Mouse (Mus musculus): Measurements from ENCODE around the gene Tmem200a.

Gene Tmem200a

GRCm38 (mm10) chr10:26078521-26079142 is at the start of gene Tmem200a:
Gene Tmem200a (minus strand): TSS chr10:26079052.
- peak; percentile 71 to 78 for DNase-seq (ENCODE audit: low spot score in 2 of 2)

DNA sequence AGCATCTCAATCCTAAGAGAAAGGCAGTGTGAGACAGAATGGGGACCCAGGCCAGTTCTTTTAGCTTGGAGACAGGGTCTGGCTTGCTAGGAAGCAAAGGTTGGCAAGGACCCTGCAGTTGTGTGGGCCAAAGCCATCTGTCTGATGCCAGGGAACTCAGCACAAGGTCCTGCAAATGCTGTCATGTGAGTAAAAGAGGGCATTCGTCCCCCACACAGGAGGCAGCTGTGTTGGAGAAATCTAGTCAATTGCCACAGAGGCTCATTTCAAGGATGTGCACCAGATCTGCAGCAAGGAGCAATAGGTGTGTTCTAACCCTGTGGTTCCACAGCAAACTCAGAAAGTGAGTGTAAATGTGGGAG is 41.0 kb upstream of the Tmem200a start:
- no peak for DNase-seq (ENCODE audit: low spot score in 2 of 2)

DNA sequence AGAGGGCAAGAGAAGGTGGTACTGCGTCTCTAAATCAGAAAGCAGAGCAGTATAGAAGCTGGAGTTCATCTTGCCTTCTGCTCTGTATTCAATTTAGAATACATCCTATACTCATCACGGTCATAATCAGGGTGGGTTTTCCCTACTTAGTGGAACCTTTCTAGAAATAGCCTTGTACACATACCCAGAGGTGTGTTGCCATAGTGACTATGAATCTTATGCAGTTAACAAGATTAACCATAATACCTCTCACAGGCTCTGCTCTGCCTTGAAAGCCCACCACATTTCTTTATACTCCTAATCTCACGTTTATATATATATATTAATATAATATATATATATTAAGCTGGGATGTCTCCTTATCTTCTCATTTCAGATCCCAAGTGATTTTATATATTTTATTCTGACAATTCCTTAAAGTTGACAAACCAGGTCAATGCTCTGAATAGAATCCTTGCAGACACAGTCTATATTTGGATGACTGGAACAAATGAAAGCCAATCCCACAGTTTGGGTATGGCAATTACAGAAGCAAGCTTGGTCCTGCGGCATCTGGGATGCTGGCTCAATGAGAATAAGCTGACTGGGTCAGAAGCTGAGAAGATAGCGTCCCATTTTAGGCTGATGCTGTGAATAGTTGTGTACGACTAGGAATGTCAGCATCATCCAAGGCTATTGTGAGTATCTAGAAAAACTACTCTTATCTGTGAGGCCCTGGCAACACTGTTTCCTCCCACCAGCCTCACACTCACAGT is 40.4 kb upstream of the Tmem200a start:
- peak in 1 of 2 experiments; percentile 39 for DNase-seq (ENCODE audit: low spot score in 2 of 2)

- peak in 1 of 2 experiments; percentile 7 for DNase-seq (ENCODE audit: low spot score in 2 of 2)
These were observed 35.6 kb upstream of the Tmem200a start for GRCm38 (mm10) chr10:26114409-26114808.

- DNase-seq (ENCODE audit: low spot score in 2 of 2) = no peak
These were observed 24.6 kb upstream of the Tmem200a start for GRCm38 (mm10) chr10:26103330-26103982.

- no peak for DNase-seq (ENCODE audit: low spot score in 2 of 2)
These were observed 3.2 kb upstream of the Tmem200a start for GRCm38 (mm10) chr10:26082081-26082480.

DNA sequence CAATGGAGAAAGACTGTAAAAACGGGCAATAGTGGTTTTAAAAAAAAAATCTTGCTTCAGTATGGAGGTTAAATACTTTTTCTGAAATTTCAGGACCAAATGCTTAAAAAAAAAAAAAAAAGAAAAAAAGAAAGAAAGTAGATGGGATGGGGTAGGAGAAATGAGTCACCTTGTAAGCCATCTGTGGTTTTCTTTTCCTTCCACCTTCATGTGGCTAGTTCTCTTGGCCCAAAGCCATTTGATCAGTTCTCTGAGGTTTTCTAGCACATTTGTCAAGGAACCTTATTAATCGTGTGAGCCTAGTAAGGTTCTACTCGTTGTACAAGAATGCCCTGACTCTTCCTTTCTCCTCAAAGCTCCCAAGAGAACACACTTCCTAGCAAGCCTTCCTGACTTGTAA is 826 bp upstream of the Tmem200a start:
- DNase-seq (ENCODE audit: low spot score in 2 of 2) = no peak

DNA sequence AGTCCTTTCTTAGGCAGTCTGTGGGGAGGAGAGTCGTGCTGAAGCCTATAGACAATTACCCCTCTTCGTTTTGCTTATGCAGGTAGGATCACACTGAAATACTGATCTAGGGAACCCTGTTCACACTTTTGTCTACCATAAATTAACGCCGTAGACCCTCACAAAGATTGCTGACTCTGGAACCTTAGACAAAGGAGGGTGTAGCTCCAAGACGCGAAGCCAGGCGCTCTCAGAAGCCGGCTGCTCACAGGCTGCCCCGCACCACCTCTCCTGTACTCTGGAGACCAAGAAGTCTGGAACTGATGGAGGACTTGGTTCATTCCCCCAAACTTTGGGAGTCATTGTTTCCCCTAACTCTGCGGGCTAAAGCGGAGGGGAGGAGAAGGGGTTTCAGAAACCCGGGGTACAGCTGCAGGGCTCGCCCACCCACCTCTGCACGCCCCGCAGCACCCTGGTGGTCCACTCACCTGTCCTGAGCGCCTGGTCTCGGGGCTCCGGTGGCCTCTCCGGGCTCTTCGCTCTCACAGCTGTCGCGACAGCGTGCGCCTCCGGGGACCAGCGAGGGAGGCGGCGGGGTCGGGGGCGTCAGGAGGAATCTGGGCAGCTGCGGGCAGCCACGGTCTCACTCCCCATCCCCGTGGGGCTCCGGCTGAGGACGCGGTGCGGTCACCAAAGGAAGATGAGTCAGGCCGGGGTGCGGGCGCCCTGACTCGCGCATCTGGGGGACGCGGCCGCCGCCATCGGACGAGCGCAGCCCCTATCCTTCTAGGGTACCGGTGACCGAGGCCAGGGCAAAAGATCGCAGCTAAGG is 976 bp downstream of the Tmem200a start, which contains the start of gene Gm9767:
Gene Gm9767 (plus strand): TSS at position 585 of the 811 bp plus-strand sequence.
- peak; percentile 34 to 55 for DNase-seq (ENCODE audit: low spot score in 2 of 2)

- peak in 1 of 2 experiments; percentile 23 for DNase-seq (ENCODE audit: low spot score in 2 of 2)
These were observed 1.9 kb downstream of the Tmem200a start for GRCm38 (mm10) chr10:26076949-26077348.

GRCm38 (mm10) chr10:26071986-26072385 is 6.9 kb downstream of the Tmem200a start:
- no peak for DNase-seq (ENCODE audit: low spot score in 2 of 2)

GRCm38 (mm10) chr10:26063071-26063470 is 15.8 kb downstream of the Tmem200a start:
- DNase-seq (ENCODE audit: low spot score in 2 of 2) = no peak

GRCm38 (mm10) chr10:26059662-26060307 is 19.1 kb downstream of the Tmem200a start:
- peak; percentile 24 to 67 for DNase-seq (ENCODE audit: low spot score in 2 of 2)

DNA sequence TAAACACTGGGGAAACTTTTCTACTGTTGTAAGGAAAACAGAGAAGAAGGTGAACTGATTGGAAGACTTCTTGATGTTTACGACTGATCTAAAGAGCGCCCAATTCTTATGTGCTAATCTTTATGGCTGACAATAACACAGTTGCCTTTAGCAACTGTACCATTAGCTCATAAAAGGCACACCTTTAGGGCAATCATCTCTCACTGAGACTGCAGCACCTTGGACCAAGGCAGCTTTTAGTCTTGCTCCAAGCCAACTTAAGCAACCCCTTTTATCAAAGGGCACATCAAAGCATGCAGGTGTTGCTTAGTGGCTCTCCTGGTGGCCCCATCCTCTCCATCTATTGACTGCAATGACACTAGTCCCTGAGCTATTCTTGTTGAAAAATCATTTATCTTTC is 27.7 kb downstream of the Tmem200a start:
- no peak for DNase-seq (ENCODE audit: low spot score in 2 of 2)

DNA sequence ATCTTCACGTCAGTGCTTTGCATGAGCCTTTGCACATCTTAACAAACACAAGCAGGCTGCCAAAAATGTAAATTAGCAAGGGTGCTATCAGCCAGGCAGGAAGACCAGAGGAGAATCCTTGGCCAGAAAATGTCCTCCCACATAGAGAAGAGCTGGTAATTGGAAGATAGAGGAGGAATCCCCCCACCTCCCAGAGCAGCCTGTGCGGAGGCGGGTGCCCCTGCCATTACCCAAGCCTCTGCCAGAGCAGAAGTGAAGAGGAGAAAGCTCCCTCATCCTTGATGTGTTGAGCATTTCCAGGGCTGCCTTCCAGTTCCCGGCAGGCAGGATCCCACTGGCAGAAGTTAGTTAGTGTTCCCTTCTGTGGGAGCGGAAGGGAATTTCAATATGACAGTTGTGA is 43.9 kb downstream of the Tmem200a start:
- peak; percentile 88 for DNase-seq (ENCODE audit: low spot score in 2 of 2)

DNA sequence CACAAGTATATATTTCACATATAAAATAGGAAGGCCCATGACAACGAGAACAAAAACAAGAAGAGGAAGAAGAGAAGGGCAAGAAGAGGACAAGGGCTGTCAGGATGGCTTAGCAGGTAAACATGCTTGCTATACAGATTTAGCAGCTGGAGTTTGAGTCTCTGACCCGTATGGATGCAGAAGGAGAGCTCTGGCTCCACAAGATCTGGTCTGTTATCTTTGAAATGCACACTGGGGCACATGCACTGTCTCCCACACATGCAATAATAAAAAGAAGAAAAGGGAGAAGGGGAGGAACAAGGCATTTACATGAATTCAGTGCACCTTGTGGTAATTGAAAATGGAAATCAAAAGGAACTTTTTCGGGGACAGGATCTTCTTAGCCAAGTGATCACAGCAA is 60.1 kb downstream of the Tmem200a start:
- DNase-seq (ENCODE audit: low spot score in 2 of 2) = no peak

DNA sequence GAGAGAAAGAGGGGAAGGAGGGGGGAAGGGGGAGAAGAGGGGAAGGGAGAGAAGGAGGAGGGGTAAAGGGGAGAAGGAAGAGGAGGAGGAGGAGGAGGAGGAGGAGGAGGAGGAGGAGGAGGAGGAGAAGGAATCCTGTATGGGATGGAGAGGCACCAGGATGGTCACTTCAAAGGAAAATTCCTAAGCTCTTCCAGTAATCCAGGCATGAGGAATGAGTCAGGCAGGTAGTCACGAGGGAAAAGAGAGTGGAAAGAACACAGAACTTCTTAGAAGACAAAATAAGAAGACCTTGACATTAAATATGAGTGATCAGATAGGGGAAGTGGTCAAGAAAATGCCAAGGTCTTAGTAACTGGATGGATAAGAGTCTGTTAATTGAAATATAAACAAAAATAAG is 64.6 kb downstream of the Tmem200a start:
- DNase-seq (ENCODE audit: low spot score in 2 of 2) = no peak

- DNase-seq (ENCODE audit: low spot score in 2 of 2) = peak; percentile 27 to 55
These were observed 69.9 kb downstream of the Tmem200a start for GRCm38 (mm10) chr10:26008948-26009347.

GRCm38 (mm10) chr10:26005471-26005870 is 73.4 kb downstream of the Tmem200a start:
- DNase-seq (ENCODE audit: low spot score in 2 of 2) = no peak

DNA sequence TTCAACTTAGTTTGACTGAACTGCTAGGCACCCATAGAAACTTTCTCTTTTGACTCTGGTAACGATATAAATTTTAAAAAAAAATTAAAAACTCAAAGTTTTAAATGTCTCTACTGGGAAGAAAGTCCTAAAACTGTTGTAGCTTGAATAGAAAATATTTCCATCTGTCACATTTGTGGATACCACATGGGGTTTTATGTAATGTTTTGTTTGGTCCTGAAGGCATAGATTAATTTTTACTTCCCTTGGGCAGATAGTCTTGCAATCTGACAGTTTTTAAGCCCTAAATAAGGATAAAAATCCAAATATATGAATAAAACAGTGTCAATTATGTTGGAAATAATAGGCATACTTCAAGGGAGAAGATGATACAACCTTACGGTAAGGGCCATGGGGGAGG is 78.0 kb downstream of the Tmem200a start:
- no peak for DNase-seq (ENCODE audit: low spot score in 2 of 2)

GRCm38 (mm10) chr10:25999291-25999930 is 79.4 kb downstream of the Tmem200a start:
- DNase-seq (ENCODE audit: low spot score in 2 of 2) = no peak

GRCm38 (mm10) chr10:25984056-25984455 is 94.8 kb downstream of the Tmem200a start:
- no peak for DNase-seq (ENCODE audit: low spot score in 2 of 2)

Measured in frontal cortex, postnatal 36 days (tissue).